Mouse (Mus musculus): ENCODE results near the gene Gpsm2. TPM values are rescaled to one million over a fixed set of nuclear protein-coding genes. Genes with fewer than 3 reads are reported as not detected.

Gene Gpsm2
- polyA plus RNA-seq, 1 experiment from 2014 or later, result 68.1 TPM

GRCm38 (mm10) chr3:108756131-108756530 is 34.0 kb upstream of the Gpsm2 start:
- H3K4me2 ChIP-seq (replicated peaks), result no peak overlapping the region
- no peaks in the 10 kb centered on the region for H3K9me3 ChIP-seq (replicated peaks)
- H3K27ac ChIP-seq (replicated peaks), result no peak overlapping the region
- H3K4me1 ChIP-seq, result peaks cover 32% of the 10 kb centered on the region
- no peak for ATAC-seq (ENCODE audit: insufficient number of reproducible peaks, low FRiP score, low TSS enrichment, low read depth)
- H3K4me3 ChIP-seq (replicated peaks), result no peak overlapping the region
- H3K36me3 ChIP-seq, result no peaks in the 10 kb centered on the region
- H3K9ac ChIP-seq, result no peak overlapping the region
- WGBS, result 68% methylated on average over 1 of the region's 1 CpGs
- no peaks in the 10 kb centered on the region for H3K27me3 ChIP-seq

- no peak for ATAC-seq (ENCODE audit: insufficient number of reproducible peaks, low FRiP score, low TSS enrichment, low read depth)
- H3K4me2 ChIP-seq (replicated peaks), result no peak overlapping the region
- WGBS, result 87% methylated on average over 2 of the region's 2 CpGs
- no peaks in the 10 kb centered on the region for H3K27me3 ChIP-seq
- no peaks in the 10 kb centered on the region for H3K9me3 ChIP-seq (replicated peaks)
- no peaks in the 10 kb centered on the region for H3K36me3 ChIP-seq
- no peak overlapping the region for H3K27ac ChIP-seq (replicated peaks)
- H3K4me1 ChIP-seq, result peaks cover 30% of the 10 kb centered on the region
- H3K4me3 ChIP-seq (replicated peaks), result no peak overlapping the region
- H3K9ac ChIP-seq, result no peak overlapping the region
Observed at GRCm38 (mm10) chr3:108755542-108755941, 33.4 kb upstream of the Gpsm2 start.

GRCm38 (mm10) chr3:108754541-108754940 is 32.4 kb upstream of the Gpsm2 start:
- no peak overlapping the region for H3K27ac ChIP-seq (replicated peaks)
- no peak overlapping the region for H3K4me3 ChIP-seq (replicated peaks)
- H3K9me3 ChIP-seq (replicated peaks), result no peaks in the 10 kb centered on the region
- H3K9ac ChIP-seq, result no peak overlapping the region
- peaks cover 20% of the 10 kb centered on the region for H3K4me1 ChIP-seq
- no peaks in the 10 kb centered on the region for H3K36me3 ChIP-seq
- no peaks in the 10 kb centered on the region for H3K27me3 ChIP-seq
- ATAC-seq (ENCODE audit: insufficient number of reproducible peaks, low FRiP score, low TSS enrichment, low read depth), result no peak
- WGBS, result 82% methylated on average over 1 of the region's 1 CpGs
- no peak overlapping the region for H3K4me2 ChIP-seq (replicated peaks)

- 75% methylated on average over 6 of the region's 6 CpGs for WGBS
- Histone ChIP-seq H3K27me3 (no peaks in the 10 kb centered on the region), H3K9me3 (replicated peaks) (no peaks in the 10 kb centered on the region), H3K9ac (no peak overlapping the region), H3K4me3 (replicated peaks) (no peak overlapping the region), H3K4me2 (replicated peaks) (peak overlapping the region; percentile 26; the same call in 1 of the 2 replicates), H3K4me1 (peaks cover 11% of the 10 kb centered on the region), H3K36me3 (no peaks in the 10 kb centered on the region), H3K27ac (replicated peaks) (peak overlapping the region; percentile 76)
- ATAC-seq (ENCODE audit: insufficient number of reproducible peaks, low FRiP score, low TSS enrichment, low read depth), result no peak
Observed at GRCm38 (mm10) chr3:108751691-108752090, 29.6 kb upstream of the Gpsm2 start.

GRCm38 (mm10) chr3:108751061-108751460 is 29.0 kb upstream of the Gpsm2 start:
- peaks cover 11% of the 10 kb centered on the region for H3K4me1 ChIP-seq
- H3K9ac ChIP-seq, result no peak overlapping the region
- peak overlapping the region; percentile 26 for H3K4me2 ChIP-seq (replicated peaks)
- no peaks in the 10 kb centered on the region for H3K27me3 ChIP-seq
- ATAC-seq (ENCODE audit: insufficient number of reproducible peaks, low FRiP score, low TSS enrichment, low read depth), result no peak; the same call in 1 of the 2 replicates
- H3K9me3 ChIP-seq (replicated peaks), result no peaks in the 10 kb centered on the region
- 31% methylated on average over 6 of the region's 6 CpGs for WGBS
- H3K36me3 ChIP-seq, result no peaks in the 10 kb centered on the region
- peak overlapping the region; percentile 76 for H3K27ac ChIP-seq (replicated peaks)
- no peak overlapping the region for H3K4me3 ChIP-seq (replicated peaks)

GRCm38 (mm10) chr3:108744060-108744459 is 22.0 kb upstream of the Gpsm2 start:
- H3K9me3 ChIP-seq (replicated peaks), result no peaks in the 10 kb centered on the region
- no peak overlapping the region for H3K4me2 ChIP-seq (replicated peaks)
- H3K27ac ChIP-seq (replicated peaks), result no peak overlapping the region
- H3K4me3 ChIP-seq (replicated peaks), result no peak overlapping the region
- ATAC-seq (ENCODE audit: insufficient number of reproducible peaks, low FRiP score, low TSS enrichment, low read depth), result no peak
- 80% methylated on average over 4 of the region's 4 CpGs for WGBS
- no peak overlapping the region for H3K9ac ChIP-seq
- H3K36me3 ChIP-seq, result no peaks in the 10 kb centered on the region
- no peaks in the 10 kb centered on the region for H3K27me3 ChIP-seq
- peaks cover 9% of the 10 kb centered on the region; the same call in 1 of the 2 replicates for H3K4me1 ChIP-seq

GRCm38 (mm10) chr3:108739045-108739708 is 17.1 kb upstream of the Gpsm2 start, which contains the start of gene Aknad1:
Gene Aknad1 (plus strand): TSS chr3:108739658.
- Histone ChIP-seq H3K4me2 (replicated peaks) (no peak within 1 kb of the TSS), H3K36me3 (no peaks in the 10 kb centered on the region), H3K9me3 (replicated peaks) (no peaks in the 10 kb centered on the region), H3K4me1 (peaks cover 5% of the 10 kb centered on the region; the same call in 1 of the 2 replicates), H3K4me3 (replicated peaks) (no peak within 1 kb of the TSS), H3K27me3 (no peaks in the 10 kb centered on the region), H3K27ac (replicated peaks) (no peak within 1 kb of the TSS), H3K9ac (no peak within 1 kb of the TSS)
- ATAC-seq (ENCODE audit: insufficient number of reproducible peaks, low FRiP score, low TSS enrichment, low read depth), result peak; percentile 80
- 41% methylated on average over 8 of the region's 8 CpGs for WGBS

GRCm38 (mm10) chr3:108737761-108738160 is 15.7 kb upstream of the Gpsm2 start:
- 65% methylated on average over 3 of the region's 3 CpGs for WGBS
- no peaks in the 10 kb centered on the region for H3K9me3 ChIP-seq (replicated peaks)
- H3K27ac ChIP-seq (replicated peaks), result no peak overlapping the region
- no peak for ATAC-seq (ENCODE audit: insufficient number of reproducible peaks, low FRiP score, low TSS enrichment, low read depth)
- H3K27me3 ChIP-seq, result no peaks in the 10 kb centered on the region
- no peaks in the 10 kb centered on the region for H3K36me3 ChIP-seq
- H3K4me1 ChIP-seq, result peaks cover 5% of the 10 kb centered on the region; the same call in 1 of the 2 replicates
- H3K4me2 ChIP-seq (replicated peaks), result no peak overlapping the region
- no peak overlapping the region for H3K4me3 ChIP-seq (replicated peaks)
- no peak overlapping the region for H3K9ac ChIP-seq

- Histone ChIP-seq H3K36me3 (no peaks in the 10 kb centered on the region), H3K4me3 (replicated peaks) (no peak overlapping the region), H3K4me2 (replicated peaks) (no peak overlapping the region), H3K27ac (replicated peaks) (no peak overlapping the region), H3K9ac (no peak overlapping the region), H3K9me3 (replicated peaks) (no peaks in the 10 kb centered on the region), H3K27me3 (no peaks in the 10 kb centered on the region), H3K4me1 (no peaks in the 10 kb centered on the region)
- 25% methylated on average over 12 of the region's 12 CpGs for WGBS
- ATAC-seq (ENCODE audit: insufficient number of reproducible peaks, low FRiP score, low TSS enrichment, low read depth), result no peak
Observed at GRCm38 (mm10) chr3:108730316-108730715, 8.2 kb upstream of the Gpsm2 start.

GRCm38 (mm10) chr3:108727776-108728175 is 5.7 kb upstream of the Gpsm2 start:
- no peak overlapping the region for H3K27ac ChIP-seq (replicated peaks)
- WGBS, result 90% methylated on average over 3 of the region's 3 CpGs
- no peaks in the 10 kb centered on the region for H3K9me3 ChIP-seq (replicated peaks)
- peaks cover 4% of the 10 kb centered on the region for H3K4me1 ChIP-seq
- no peak for ATAC-seq (ENCODE audit: insufficient number of reproducible peaks, low FRiP score, low TSS enrichment, low read depth)
- H3K4me3 ChIP-seq (replicated peaks), result no peak overlapping the region
- no peaks in the 10 kb centered on the region for H3K27me3 ChIP-seq
- H3K4me2 ChIP-seq (replicated peaks), result no peak overlapping the region
- H3K9ac ChIP-seq, result no peak overlapping the region
- H3K36me3 ChIP-seq, result no peaks in the 10 kb centered on the region

GRCm38 (mm10) chr3:108727344-108727743 is 5.2 kb upstream of the Gpsm2 start:
- no peaks in the 10 kb centered on the region for H3K9me3 ChIP-seq (replicated peaks)
- H3K4me3 ChIP-seq (replicated peaks), result no peak overlapping the region
- no peaks in the 10 kb centered on the region for H3K36me3 ChIP-seq
- H3K4me2 ChIP-seq (replicated peaks), result no peak overlapping the region
- H3K27me3 ChIP-seq, result no peaks in the 10 kb centered on the region
- no peak overlapping the region for H3K27ac ChIP-seq (replicated peaks)
- no peak for ATAC-seq (ENCODE audit: insufficient number of reproducible peaks, low FRiP score, low TSS enrichment, low read depth)
- H3K9ac ChIP-seq, result no peak overlapping the region
- peaks cover 9% of the 10 kb centered on the region for H3K4me1 ChIP-seq

- no peak overlapping the region for H3K4me3 ChIP-seq (replicated peaks)
- WGBS, result 80% methylated on average over 7 of the region's 7 CpGs
- no peaks in the 10 kb centered on the region for H3K36me3 ChIP-seq
- H3K4me2 ChIP-seq (replicated peaks), result no peak overlapping the region
- no peaks in the 10 kb centered on the region for H3K9me3 ChIP-seq (replicated peaks)
- no peak overlapping the region for H3K9ac ChIP-seq
- H3K27me3 ChIP-seq, result no peaks in the 10 kb centered on the region
- ATAC-seq (ENCODE audit: insufficient number of reproducible peaks, low FRiP score, low TSS enrichment, low read depth), result no peak
- peaks cover 9% of the 10 kb centered on the region for H3K4me1 ChIP-seq
- no peak overlapping the region for H3K27ac ChIP-seq (replicated peaks)
Observed at GRCm38 (mm10) chr3:108726413-108726812, 4.3 kb upstream of the Gpsm2 start.
